Mouse (Mus musculus): ENCODE results near the gene Spp2. TPM values are rescaled to one million over a fixed set of nuclear protein-coding genes. Genes with fewer than 3 reads are reported as not detected.
"Not testable (repeated sequence)": the region's sequence is repeated elsewhere in the genome, so short reads cannot be mapped to it uniquely, and the experiment has no call there.

Spp2 gene
- polyA plus RNA-seq, 1 experiment from 2014 or later, result 0.40 TPM

GRCm38 (mm10) chr1:88437206-88438126 lies 30.7 kb downstream of the Spp2 start:
- H3K9ac ChIP-seq (replicated peaks), result no peak overlapping the region
- 0 out of 2 replicates have a peak, but pooled peaks cover 2% of the 10 kb centered on the region for H3K4me1 ChIP-seq (replicated peaks)
- no peak overlapping the region for H3K4me3 ChIP-seq (replicated peaks)
- no peak for ATAC-seq
- H3K27me3 ChIP-seq, result no peaks in the 10 kb centered on the region
- WGBS, result 85% methylated on average over 9 of the region's 9 CpGs
- H3K36me3 ChIP-seq, result no peaks in the 10 kb centered on the region
- H3K4me2 ChIP-seq (replicated peaks), result no peak overlapping the region
- H3K27ac ChIP-seq, result no peak overlapping the region
- no peaks in the 10 kb centered on the region for H3K9me3 ChIP-seq

DNA sequence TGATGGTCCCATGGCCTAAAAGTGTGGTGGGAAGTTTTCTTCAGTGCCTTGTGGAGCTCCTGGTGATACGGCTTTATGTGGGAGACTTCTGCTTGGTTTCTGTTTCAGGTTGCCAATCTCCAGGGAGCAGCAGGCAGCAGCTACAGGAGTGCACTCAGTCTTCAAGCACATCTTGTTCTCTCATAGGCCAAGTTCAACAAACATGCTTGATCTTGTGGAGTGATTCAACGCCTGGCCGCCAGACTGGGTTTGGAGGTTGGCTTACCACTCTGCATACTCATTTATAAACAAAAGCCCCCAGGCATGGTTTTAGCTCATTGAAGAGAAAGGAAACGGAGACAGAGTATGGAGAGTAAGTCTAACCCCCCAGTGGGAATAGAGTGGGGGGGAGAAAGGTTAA lies 36.6 kb downstream of the Spp2 start:
- Histone ChIP-seq H3K4me3 (replicated peaks) (no peak overlapping the region), H3K27me3 (no peaks in the 10 kb centered on the region), H3K27ac (no peak overlapping the region), H3K4me2 (replicated peaks) (no peak overlapping the region), H3K9me3 (no peaks in the 10 kb centered on the region), H3K4me1 (replicated peaks) (peaks cover 17% of the 10 kb centered on the region), H3K9ac (replicated peaks) (no peak overlapping the region), H3K36me3 (no peaks in the 10 kb centered on the region)
- no peak for ATAC-seq
- WGBS, result 75% methylated on average over 4 of the region's 4 CpGs

- Histone ChIP-seq H3K9ac (replicated peaks) (no peak overlapping the region), H3K4me2 (replicated peaks) (no peak overlapping the region), H3K27ac (no peak overlapping the region), H3K27me3 (no peaks in the 10 kb centered on the region), H3K4me3 (replicated peaks) (no peak overlapping the region), H3K9me3 (no peaks in the 10 kb centered on the region), H3K36me3 (no peaks in the 10 kb centered on the region), H3K4me1 (replicated peaks) (peaks cover 17% of the 10 kb centered on the region)
- WGBS, result 73% methylated on average over 4 of the region's 4 CpGs
- ATAC-seq, result no peak
These were observed 38.6 kb downstream of the Spp2 start for GRCm38 (mm10) chr1:88445400-88445799.

- peak; percentile 20; the same call in 1 of the 2 replicates for ATAC-seq
- Histone ChIP-seq H3K9ac (replicated peaks) (no peak overlapping the region), H3K27me3 (no peaks in the 10 kb centered on the region), H3K4me2 (replicated peaks) (peak overlapping the region; percentile 18), H3K36me3 (no peaks in the 10 kb centered on the region), H3K4me1 (replicated peaks) (peaks cover 17% of the 10 kb centered on the region), H3K27ac (no peak overlapping the region), H3K9me3 (no peaks in the 10 kb centered on the region), H3K4me3 (replicated peaks) (no peak overlapping the region)
- 26% methylated on average over 16 of the region's 16 CpGs for WGBS
These were observed 39.7 kb downstream of the Spp2 start for GRCm38 (mm10) chr1:88446270-88447030.

GRCm38 (mm10) chr1:88447483-88447882 lies 40.7 kb downstream of the Spp2 start:
- Histone ChIP-seq H3K27ac (no peak overlapping the region), H3K27me3 (no peaks in the 10 kb centered on the region), H3K4me2 (replicated peaks) (0 out of 2 replicates have a peak overlapping the region, but pooled peaks have one; percentile 13), H3K9ac (replicated peaks) (no peak overlapping the region), H3K9me3 (no peaks in the 10 kb centered on the region), H3K4me3 (replicated peaks) (no peak overlapping the region), H3K4me1 (replicated peaks) (peaks cover 17% of the 10 kb centered on the region), H3K36me3 (no peaks in the 10 kb centered on the region)
- WGBS, result 2% methylated on average over 6 of the region's 6 CpGs
- ATAC-seq, result peak; percentile 48; the same call in 1 of the 2 replicates

DNA sequence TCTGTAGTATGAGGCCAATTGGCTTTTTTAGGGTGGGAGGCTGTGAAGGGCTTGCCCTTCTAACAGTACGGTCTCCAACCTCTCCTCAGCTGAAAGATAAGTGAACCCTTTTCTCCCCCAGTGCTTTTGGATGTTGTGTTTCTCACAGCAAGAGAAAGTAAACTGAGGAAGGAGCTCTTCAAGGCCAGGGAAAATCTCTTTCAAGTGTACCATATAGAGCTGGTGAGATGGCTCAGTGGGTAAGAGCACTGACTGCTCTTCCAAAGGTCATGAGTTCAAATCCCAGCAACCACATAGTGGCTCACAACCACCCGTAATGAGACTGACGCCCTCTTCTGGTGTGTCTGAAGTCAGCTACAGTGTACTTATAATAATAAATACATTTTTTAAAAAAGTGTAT lies 41.3 kb downstream of the Spp2 start:
- not testable (repeated sequence) for ATAC-seq; H3K27me3 ChIP-seq; H3K36me3 ChIP-seq; H3K9ac ChIP-seq (replicated peaks); H3K4me3 ChIP-seq (replicated peaks); H3K4me2 ChIP-seq (replicated peaks); H3K9me3 ChIP-seq; H3K27ac ChIP-seq
- peaks cover 17% of the 10 kb centered on the region for H3K4me1 ChIP-seq (replicated peaks)
- WGBS, result 77% methylated on average over 3 of the region's 3 CpGs

DNA sequence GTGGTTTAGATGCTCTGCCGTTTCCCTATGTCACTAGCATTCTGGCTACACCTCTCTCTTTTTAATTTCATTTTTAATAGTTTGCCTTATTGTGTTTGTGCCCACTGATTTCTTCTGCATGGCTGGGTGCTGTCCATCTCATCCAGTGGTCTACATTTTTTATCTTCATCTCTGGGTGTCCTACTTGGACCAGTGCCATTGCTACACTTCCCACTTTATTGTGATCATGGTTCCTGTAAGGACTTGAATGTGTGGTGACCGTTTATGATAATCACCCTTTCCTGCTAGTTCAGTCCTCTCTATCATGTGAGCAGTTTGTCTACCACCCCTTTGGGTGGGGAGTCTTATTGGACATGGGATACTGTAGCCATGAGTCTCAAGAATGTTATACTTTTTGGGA lies 43.0 kb downstream of the Spp2 start:
- H3K36me3 ChIP-seq, result no peaks in the 10 kb centered on the region
- H3K9ac ChIP-seq (replicated peaks), result no peak overlapping the region
- H3K27ac ChIP-seq, result no peak overlapping the region
- H3K4me1 ChIP-seq (replicated peaks), result peaks cover 20% of the 10 kb centered on the region
- 97% methylated on average over 2 of the region's 2 CpGs for WGBS
- no peak overlapping the region for H3K4me3 ChIP-seq (replicated peaks)
- H3K4me2 ChIP-seq (replicated peaks), result no peak overlapping the region
- H3K9me3 ChIP-seq, result no peaks in the 10 kb centered on the region
- no peaks in the 10 kb centered on the region for H3K27me3 ChIP-seq
- no peak for ATAC-seq

DNA sequence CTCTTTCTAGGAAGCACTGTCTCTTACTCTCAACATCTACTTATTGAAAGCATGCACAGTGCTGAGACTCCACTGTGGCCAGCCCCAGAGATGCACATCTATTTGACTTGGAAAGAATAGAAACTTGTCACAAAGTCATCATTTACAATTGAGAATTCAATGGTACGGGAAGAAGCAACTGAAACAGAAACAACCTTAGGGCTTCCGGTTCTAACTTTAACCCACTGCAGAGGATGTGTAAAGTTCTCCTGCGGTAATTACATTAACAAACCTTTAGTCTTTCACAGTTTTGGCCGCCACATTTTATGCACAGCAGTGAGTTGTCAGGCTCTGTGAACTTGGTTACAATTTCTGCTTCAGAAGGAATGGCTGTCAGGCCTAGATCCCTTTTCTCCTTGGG lies 43.9 kb downstream of the Spp2 start:
- 90% methylated on average over 4 of the region's 4 CpGs for WGBS
- H3K4me2 ChIP-seq (replicated peaks), result no peak overlapping the region
- no peak overlapping the region for H3K9ac ChIP-seq (replicated peaks)
- H3K4me3 ChIP-seq (replicated peaks), result no peak overlapping the region
- no peaks in the 10 kb centered on the region for H3K36me3 ChIP-seq
- no peaks in the 10 kb centered on the region for H3K9me3 ChIP-seq
- no peaks in the 10 kb centered on the region for H3K27me3 ChIP-seq
- no peak for ATAC-seq
- peaks cover 20% of the 10 kb centered on the region for H3K4me1 ChIP-seq (replicated peaks)
- H3K27ac ChIP-seq, result no peak overlapping the region

DNA sequence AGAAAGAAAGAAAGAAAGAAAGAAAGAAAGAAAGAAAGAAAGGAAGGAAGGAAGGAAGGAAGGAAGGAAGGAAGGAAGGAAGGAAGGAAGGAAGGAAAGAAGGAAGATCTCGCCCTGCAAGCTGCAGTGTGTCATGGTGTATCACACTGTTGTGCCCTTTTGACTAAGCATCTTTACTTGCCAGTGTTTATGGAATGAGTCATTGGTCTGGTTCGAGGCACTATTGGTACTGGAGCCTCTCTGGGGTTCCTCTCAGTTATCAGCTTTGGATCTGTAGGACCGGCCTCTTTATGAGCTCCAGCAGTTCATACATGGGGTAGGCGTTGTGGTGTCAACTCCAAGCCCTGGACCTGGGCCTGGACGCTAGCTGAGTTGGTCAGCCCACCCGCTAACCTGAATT lies 45.4 kb downstream of the Spp2 start:
- no peaks in the 10 kb centered on the region for H3K36me3 ChIP-seq
- H3K9ac ChIP-seq (replicated peaks), result no peak overlapping the region
- H3K4me1 ChIP-seq (replicated peaks), result peaks cover 8% of the 10 kb centered on the region
- ATAC-seq, result no peak
- H3K27me3 ChIP-seq, result no peaks in the 10 kb centered on the region
- H3K27ac ChIP-seq, result no peak overlapping the region
- 92% methylated on average over 6 of the region's 6 CpGs for WGBS
- H3K9me3 ChIP-seq, result no peaks in the 10 kb centered on the region
- H3K4me3 ChIP-seq (replicated peaks), result no peak overlapping the region
- H3K4me2 ChIP-seq (replicated peaks), result no peak overlapping the region

DNA sequence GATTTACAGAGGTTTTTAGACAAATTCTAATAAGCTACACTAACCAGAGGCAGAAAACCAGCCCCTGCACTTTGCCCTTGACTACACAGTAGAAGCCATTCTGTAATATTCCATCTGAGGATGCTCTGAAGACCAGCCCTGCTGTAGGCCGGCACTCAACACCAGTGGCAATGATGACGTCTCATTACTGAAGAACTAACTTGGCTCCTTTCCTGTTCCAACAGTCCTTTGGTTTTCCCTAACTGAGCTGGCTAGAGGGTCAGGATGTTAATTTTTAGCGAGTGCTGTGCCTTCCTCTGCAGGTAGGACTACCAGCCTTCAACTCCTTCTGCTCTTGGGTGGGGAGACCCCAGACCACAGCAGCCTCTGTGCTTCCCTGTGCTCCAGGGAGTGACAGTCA lies 47.9 kb downstream of the Spp2 start:
- H3K27me3 ChIP-seq, result no peaks in the 10 kb centered on the region
- WGBS, result 62% methylated on average over 3 of the region's 3 CpGs

DNA sequence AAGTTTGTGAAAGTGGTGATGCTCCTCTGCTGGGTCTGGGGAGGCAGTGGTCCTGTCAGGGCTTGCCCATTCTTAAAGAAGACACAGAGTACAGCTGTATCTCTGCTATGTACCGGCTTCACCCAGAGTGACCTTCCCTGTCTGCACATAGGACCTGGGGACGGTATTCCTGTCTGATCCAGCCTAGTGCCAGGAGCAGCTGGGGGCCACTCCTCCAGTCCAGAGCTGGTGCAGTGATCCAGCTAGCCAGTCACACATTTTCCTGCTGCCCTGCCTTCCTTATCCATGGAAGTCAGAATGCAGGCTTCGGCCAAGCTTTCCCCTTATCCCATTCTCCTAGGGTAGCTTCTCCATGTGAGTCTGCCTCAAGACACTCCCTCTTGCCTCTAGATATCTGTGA lies 49.0 kb downstream of the Spp2 start:
- no peak overlapping the region for H3K4me2 ChIP-seq (replicated peaks)
- ATAC-seq, result no peak
- H3K9me3 ChIP-seq, result no peaks in the 10 kb centered on the region
- no peaks in the 10 kb centered on the region for H3K36me3 ChIP-seq
- no peak overlapping the region for H3K4me3 ChIP-seq (replicated peaks)
- H3K27me3 ChIP-seq, result no peaks in the 10 kb centered on the region
- no peak overlapping the region for H3K9ac ChIP-seq (replicated peaks)
- no peak overlapping the region for H3K27ac ChIP-seq
- H3K4me1 ChIP-seq (replicated peaks), result peaks cover 3% of the 10 kb centered on the region
- 69% methylated on average over 3 of the region's 3 CpGs for WGBS

More for the DNA sequence above, 47.9 kb downstream of the Spp2 start:
- Histone ChIP-seq H3K9me3 (no peaks in the 10 kb centered on the region), H3K27ac (no peak overlapping the region), H3K4me1 (replicated peaks) (peaks cover 3% of the 10 kb centered on the region), H3K36me3 (no peaks in the 10 kb centered on the region), H3K9ac (replicated peaks) (no peak overlapping the region), H3K4me3 (replicated peaks) (no peak overlapping the region), H3K4me2 (replicated peaks) (no peak overlapping the region)
- ATAC-seq, result no peak

DNA sequence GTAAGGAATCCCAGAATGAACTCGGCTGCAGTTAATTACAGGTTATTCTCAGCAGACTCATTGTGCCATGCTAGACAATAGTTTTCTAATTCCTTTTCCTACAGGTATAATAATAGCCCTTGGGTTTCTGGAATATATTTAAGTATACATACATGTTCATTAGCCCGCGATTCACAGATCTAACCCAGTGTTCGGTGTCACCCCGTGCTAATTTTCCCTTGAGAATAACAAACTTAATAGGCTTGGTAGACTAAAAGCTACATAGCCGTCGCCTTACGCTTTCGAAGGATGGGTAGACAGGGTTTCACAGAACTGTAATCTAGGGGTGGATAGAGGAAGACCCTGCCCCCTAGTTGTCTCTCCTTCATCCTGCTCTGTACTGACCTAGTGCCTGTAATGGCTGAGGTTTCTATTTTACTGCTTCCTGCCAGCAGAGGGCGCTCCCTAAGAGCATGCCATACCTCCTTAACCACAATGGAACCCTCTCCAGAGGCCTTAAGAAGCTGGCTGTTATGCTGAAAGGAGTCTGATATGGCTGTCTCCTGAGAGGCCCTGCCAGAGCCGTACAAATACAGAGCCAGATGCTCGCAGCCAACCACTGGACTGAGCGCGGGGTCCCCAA lies 49.8 kb downstream of the Spp2 start:
- Histone ChIP-seq H3K9ac (replicated peaks) (no peak overlapping the region), H3K4me3 (replicated peaks) (no peak overlapping the region), H3K36me3 (no peaks in the 10 kb centered on the region), H3K9me3 (no peaks in the 10 kb centered on the region), H3K4me1 (replicated peaks) (peaks cover 6% of the 10 kb centered on the region), H3K27me3 (no peaks in the 10 kb centered on the region), H3K27ac (peak overlapping the region; percentile 7; the same call in 1 of the 2 replicates), H3K4me2 (replicated peaks) (no peak overlapping the region)
- WGBS, result 48% methylated on average over 14 of the region's 14 CpGs
- ATAC-seq, result peak; percentile 86
